Mouse (Mus musculus) gastrocnemius, adult 8-10 months (tissue): ENCODE measurements around the gene Nipa2. TPM values are rescaled to one million over a fixed set of nuclear protein-coding genes. Genes with fewer than 3 reads are reported as not detected.

ENCODE experiments used
- DNase-seq, 2 experiments: peaks; one replicate each; pipeline ENCODE4 v3.0.0; 2022; ENCODE audit warnings: low spot score in 2 of 2
- total RNA-seq, 4 experiments: library from RNA; stranded (reverse); gene quantifications; 2 replicates each; pipeline ENCODE4 v1.2.4; 2022

Nipa2 gene
- total RNA-seq = 10 to 100 TPM; 29.6 to 36.9 (median 32.4) TPM

- peak; percentile 75 to 82 for DNase-seq
Measured at GRCm38 (mm10) chr7:55962004-55962908, at the start of gene Nipa2. TSS of gene Nipa2 (minus strand) at chr7:55962476.

GRCm38 (mm10) chr7:56011018-56011333 lies 48.7 kb upstream of the Nipa2 start:
- DNase-seq = no peak

- DNase-seq = no peak
Measured at GRCm38 (mm10) chr7:56010318-56011017, 48.2 kb upstream of the Nipa2 start.

DNA sequence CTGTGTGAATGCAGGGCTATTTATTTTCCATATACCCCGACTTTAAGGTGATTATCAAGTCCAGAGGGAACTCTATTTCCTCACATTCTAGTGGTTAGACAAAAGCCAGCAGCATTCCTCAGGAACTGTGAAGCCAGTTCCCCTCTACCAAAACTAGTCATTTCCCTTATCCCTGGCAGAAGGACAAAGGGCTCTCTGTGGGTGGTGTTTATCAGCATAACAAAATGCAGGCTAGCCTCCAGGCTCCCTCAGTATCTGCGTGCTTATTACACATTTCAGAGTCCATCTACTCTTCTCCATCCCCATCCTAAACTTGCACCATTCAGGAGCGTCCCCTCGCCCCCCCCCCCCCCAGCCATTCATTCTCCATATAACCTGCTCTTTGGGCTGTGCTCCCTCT lies 36.7 kb upstream of the Nipa2 start:
- no peak for DNase-seq

- no peak for DNase-seq
Measured at GRCm38 (mm10) chr7:55995013-55995412, 32.7 kb upstream of the Nipa2 start.

DNA sequence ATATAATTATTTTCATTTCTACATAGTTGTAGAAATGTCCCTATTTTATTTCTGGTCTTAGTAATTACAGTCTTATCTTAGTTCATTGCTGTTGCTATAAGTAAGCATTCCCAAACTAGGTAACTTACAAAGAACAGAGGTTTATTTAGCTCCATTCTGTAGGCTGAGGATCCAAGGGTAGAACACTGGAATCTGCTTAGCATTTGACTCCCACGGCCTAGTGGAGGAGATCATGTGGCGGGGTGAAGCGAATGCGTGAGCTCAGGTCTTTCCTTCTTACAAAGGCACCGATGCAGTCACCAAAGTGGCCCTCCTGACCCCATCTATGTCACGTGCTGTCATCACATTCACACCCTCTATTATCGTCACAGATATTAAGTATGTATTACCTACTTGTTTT lies 29.6 kb upstream of the Nipa2 start:
- no peak for DNase-seq

DNA sequence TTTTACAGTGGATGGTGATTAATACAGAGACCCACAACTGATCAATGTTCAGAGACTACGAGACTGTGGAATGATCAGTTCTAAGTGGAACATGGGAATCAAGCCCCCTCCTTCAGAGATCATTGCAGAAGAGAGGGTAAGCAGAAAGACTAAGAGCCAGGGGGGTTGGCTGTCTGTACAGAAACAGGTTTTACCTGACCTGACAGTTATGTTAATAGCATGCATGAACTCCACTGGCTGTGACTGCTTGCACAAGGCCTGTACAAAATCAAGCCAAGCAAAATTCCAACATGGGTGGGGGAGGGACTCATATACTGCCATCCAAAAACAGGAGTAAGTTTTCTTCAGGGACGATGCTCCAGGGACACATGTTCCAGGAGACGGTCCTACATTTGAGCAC lies 28.9 kb upstream of the Nipa2 start:
- no peak for DNase-seq

DNA sequence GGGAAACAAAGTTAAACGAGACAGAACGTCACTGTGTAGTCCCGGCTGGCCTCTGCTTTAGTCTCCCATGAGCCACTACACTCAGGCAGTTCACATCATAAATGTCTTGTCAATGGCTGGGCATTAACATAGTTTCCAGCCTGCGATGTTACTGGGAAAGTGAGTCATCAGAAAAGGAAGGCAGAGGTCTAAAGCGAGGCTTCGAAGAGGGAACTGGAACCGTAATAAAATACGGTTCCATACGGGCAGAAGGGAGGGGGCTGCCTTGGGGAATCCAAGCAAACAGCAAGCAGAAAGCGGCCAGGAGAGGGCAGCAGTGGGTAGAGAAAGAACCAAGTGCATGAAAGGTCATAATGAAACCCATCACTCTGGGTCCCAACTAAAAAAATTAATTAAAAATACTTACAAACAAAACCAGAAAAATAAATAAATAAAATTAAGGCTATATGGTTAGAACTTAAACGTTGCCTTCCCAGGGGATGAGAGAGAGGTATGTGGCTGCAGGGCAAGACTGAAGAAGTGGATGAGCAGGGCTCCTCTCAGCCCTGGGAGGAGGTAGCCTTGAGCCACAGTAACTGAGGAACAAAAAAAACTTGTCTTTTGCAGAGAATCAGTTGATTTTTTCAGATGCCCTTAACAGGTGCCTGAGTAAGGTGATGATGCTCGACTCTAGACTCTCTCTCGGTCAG lies 24.4 kb upstream of the Nipa2 start:
- DNase-seq = peak; percentile 56 to 65

- DNase-seq = no peak
Measured at GRCm38 (mm10) chr7:55984754-55985153, 22.5 kb upstream of the Nipa2 start.

DNA sequence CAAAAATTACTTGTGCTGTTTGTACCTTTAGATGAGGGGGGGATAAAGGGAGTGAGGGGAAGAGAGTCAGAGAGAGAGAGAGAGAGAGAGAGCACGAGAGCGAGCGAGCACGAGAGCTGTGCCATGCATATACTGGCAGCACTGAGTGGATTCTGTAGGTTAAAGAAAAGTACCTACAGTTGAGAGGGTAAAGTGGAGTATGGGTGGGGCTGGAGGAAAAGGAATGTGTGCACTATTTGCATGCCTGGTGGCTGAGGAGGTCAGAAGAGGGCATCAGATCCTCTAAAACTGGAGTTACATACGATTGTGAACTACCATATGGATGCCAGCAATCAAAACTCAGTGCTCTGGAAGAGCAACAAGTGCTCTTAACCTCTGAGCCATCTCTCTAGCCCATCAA lies 20.8 kb upstream of the Nipa2 start:
- no peak for DNase-seq

GRCm38 (mm10) chr7:55982010-55982700 lies 19.9 kb upstream of the Nipa2 start:
- DNase-seq = no peak

GRCm38 (mm10) chr7:55981511-55981910 lies 19.2 kb upstream of the Nipa2 start:
- DNase-seq = no peak

GRCm38 (mm10) chr7:55974429-55974828 lies 12.2 kb upstream of the Nipa2 start:
- DNase-seq = no peak

- DNase-seq = no peak
Measured at GRCm38 (mm10) chr7:55969415-55969814, 7.1 kb upstream of the Nipa2 start.

GRCm38 (mm10) chr7:55968258-55968901 lies 6.1 kb upstream of the Nipa2 start:
- no peak for DNase-seq

- DNase-seq = no peak
Measured at GRCm38 (mm10) chr7:55966866-55967460, 4.7 kb upstream of the Nipa2 start.

GRCm38 (mm10) chr7:55960506-55960905 lies 1.8 kb downstream of the Nipa2 start:
- no peak for DNase-seq

DNA sequence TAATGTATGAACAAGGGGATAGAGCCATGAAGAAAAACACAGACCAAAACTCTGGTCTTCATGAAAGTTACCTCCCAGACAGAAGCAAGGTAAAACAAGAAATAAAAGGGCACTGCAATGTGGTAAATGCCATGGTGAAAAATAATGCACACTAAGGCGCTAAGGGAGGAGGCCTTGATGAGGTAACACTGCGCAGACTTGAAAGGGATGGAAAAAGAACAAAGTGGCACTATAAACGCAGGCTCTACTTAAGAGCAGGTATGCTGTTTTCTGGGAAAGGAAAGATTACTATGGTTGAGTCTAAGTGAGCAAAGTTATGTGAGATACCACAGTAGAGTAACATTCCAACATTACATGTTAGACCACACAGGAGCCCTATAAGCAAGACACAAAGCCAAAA lies 2.5 kb downstream of the Nipa2 start:
- no peak for DNase-seq

GRCm38 (mm10) chr7:55957916-55958315 lies 4.4 kb downstream of the Nipa2 start:
- no peak for DNase-seq

DNA sequence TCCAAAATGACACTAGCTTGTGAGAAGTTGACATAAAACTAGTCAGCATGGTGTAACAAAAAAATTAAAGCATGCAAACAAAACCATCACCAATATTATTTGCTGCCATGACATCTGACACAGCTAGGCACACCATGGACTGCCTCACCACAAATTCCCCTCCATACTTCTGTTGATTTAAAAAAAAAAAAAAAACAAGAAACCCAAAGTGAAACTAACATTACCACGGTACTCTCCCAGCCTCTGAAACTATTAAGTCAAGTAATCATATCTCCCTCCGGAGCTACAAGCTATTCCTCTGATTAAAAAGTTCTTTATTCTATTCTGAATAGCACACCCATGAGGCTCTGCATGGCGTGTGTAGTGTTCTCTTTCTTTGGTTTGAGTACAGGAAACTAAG lies 5.1 kb downstream of the Nipa2 start:
- DNase-seq = no peak

GRCm38 (mm10) chr7:55956054-55956453 lies 6.2 kb downstream of the Nipa2 start:
- DNase-seq = no peak
